ENCODE assay signal across 8 mouse cellular contexts in the genomic region with DNA sequence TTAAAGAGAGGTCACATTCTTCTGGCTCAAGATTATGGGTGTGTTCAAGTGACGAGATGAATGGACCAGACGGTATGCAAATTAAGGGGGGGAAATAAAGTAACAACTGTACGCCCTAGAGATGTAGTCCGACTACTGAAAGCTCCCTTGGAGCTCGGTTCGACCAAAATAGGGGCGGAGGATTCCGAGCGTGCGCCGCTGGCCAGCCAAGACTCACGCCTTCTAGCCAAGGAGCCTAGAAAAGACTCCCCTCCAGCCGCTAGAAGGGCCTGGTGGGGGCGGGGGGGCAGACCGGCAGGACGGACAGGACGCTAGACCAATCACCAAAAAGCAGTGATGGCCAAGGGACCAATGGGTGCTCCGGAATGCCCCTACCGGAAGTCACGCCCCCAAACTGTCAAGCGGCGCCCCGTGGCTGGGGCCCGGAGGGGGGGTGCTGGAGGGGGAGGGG. TPM values are rescaled to one million over a fixed set of nuclear protein-coding genes. Genes with fewer than 3 reads are reported as not detected.
DNase-seq lines count a peak whose midpoint lies in the region; ATAC-seq and TF ChIP-seq lines count a peak whose summit lies in the region.

A gene (plus strand): TSS at position 440 of the 451 bp plus-strand sequence.

- peak within 1 kb of the TSS; percentile 72 for H3K4me2 ChIP-seq in heart, embryonic 12.5 days
- peak within 1 kb of the TSS; percentile 57 for H3K4me2 ChIP-seq in kidney, postnatal 0 days (ENCODE audit: low read length)

- 0% methylated on average over 24 of the region's 24 CpGs for WGBS in heart, embryonic 12.5 days
- under 1% methylated on average over 24 of the region's 24 CpGs for WGBS in kidney, postnatal 0 days
- under 1% methylated on average over 24 of the region's 24 CpGs for WGBS in liver, adult 2 months

- peak; percentile 95 for DNase-seq in CD4-positive, CD25-positive, alpha-beta regulatory T cell, adult 2 months (ENCODE audit: low read depth, low spot score)
- DNase-seq in brain, embryonic 18.5 days (ENCODE audit: low read depth, low spot score): peak; percentile 82
- DNase-seq in kidney, postnatal 0 days (ENCODE audit: low spot score): peak; percentile 97
- peak; percentile 85 for DNase-seq in liver, adult 2 months (ENCODE audit: extremely low read depth, low read depth, low spot score)
- peak; percentile 94 to 97 for DNase-seq in spleen, postnatal 4 days (ENCODE audit: low spot score in 2 of 2)

- peaks cover 37% of the 10 kb centered on the region for H3K4me1 ChIP-seq in erythroblast, embryonic 14.5 days (ENCODE audit: control insufficient read depth)
- H3K4me1 ChIP-seq in heart, embryonic 12.5 days (replicated peaks): peaks cover 18% of the 10 kb centered on the region
- H3K4me1 ChIP-seq in kidney, postnatal 0 days (replicated peaks; ENCODE audit: insufficient read depth, low read length): peaks cover 14% of the 10 kb centered on the region
- peaks cover 7% of the 10 kb centered on the region for H3K4me1 ChIP-seq in liver, adult 2 months (ENCODE audit: control insufficient read depth, insufficient read depth, low read length)

- peaks cover 13% of the 10 kb centered on the region; the same call in 1 of the 2 replicates for H3K79me2 ChIP-seq in liver, adult 2 months (ENCODE audit: control insufficient read depth, insufficient read depth, low read length)

- no peaks in the 10 kb centered on the region for H3K27me3 ChIP-seq in erythroblast, embryonic 14.5 days (ENCODE audit: control insufficient read depth)
- no peaks in the 10 kb centered on the region for H3K27me3 ChIP-seq in heart, embryonic 12.5 days (replicated peaks)
- no peaks in the 10 kb centered on the region for H3K27me3 ChIP-seq in kidney, postnatal 0 days (ENCODE audit: insufficient read depth, low read length)
- H3K27me3 ChIP-seq in liver, adult 2 months (ENCODE audit: control insufficient read depth, insufficient read depth, low read length): no peaks in the 10 kb centered on the region

- H3K27ac ChIP-seq in heart, embryonic 12.5 days (ENCODE audit: poor library complexity, severe bottlenecking): peak within 1 kb of the TSS; percentile 96
- H3K27ac ChIP-seq in kidney, postnatal 0 days: peak within 1 kb of the TSS; percentile 98
- peak within 1 kb of the TSS; percentile 81 for H3K27ac ChIP-seq in liver, adult 2 months (replicated peaks; ENCODE audit: insufficient read depth, low read depth, low read length)

- TF ChIP-seq CTCF in kidney, postnatal 0 days (IDR thresholded peaks at IDR 0.05; ENCODE audit: low read depth): no peak
- no peak for TF ChIP-seq CTCF in liver, adult 2 months (IDR thresholded peaks at IDR 0.05; ENCODE audit: low read depth, low read length)

- ATAC-seq in heart, embryonic 12.5 days (ENCODE audit: insufficient number of reproducible peaks, low FRiP score): peak; percentile 99
- ATAC-seq in kidney, postnatal 0 days (replicated peaks; ENCODE audit: low FRiP score, low read depth): peak; percentile 96
- ATAC-seq in monocyte, adult 5-6 weeks (replicated peaks; ENCODE audit: insufficient number of reproducible peaks, low FRiP score, low TSS enrichment, poor library complexity, severe bottlenecking): peak; percentile 92

- no peak for TF ChIP-seq POLR2A in liver, adult 2 months (IDR thresholded peaks at IDR 0.05; ENCODE audit: extremely low read depth, insufficient read depth, low read length)

- peaks cover 43% of the 10 kb centered on the region for H3K36me3 ChIP-seq in erythroblast, embryonic 14.5 days (ENCODE audit: control insufficient read depth)
- peaks cover 23% of the 10 kb centered on the region for H3K36me3 ChIP-seq in heart, embryonic 12.5 days
- H3K36me3 ChIP-seq in kidney, postnatal 0 days (ENCODE audit: insufficient read depth, low read length): peaks cover 16% of the 10 kb centered on the region; the same call in 1 of the 2 replicates
- H3K36me3 ChIP-seq in liver, adult 2 months (ENCODE audit: control insufficient read depth, insufficient read depth, low read length): peaks cover 12% of the 10 kb centered on the region

- H3K9me3 ChIP-seq in erythroblast, embryonic 14.5 days (ENCODE audit: control insufficient read depth, low read length): no peaks in the 10 kb centered on the region
- no peaks in the 10 kb centered on the region for H3K9me3 ChIP-seq in heart, embryonic 12.5 days (replicated peaks)
- no peaks in the 10 kb centered on the region for H3K9me3 ChIP-seq in kidney, postnatal 0 days (replicated peaks; ENCODE audit: low read length)

- H3K9ac ChIP-seq in heart, embryonic 12.5 days: peak within 1 kb of the TSS; percentile 92
- peak within 1 kb of the TSS; percentile 95 for H3K9ac ChIP-seq in kidney, postnatal 0 days (ENCODE audit: low read depth, low read length)
- H3K9ac ChIP-seq in liver, adult 2 months (ENCODE audit: low read depth, low read length): peak within 1 kb of the TSS; percentile 94

- peak within 1 kb of the TSS; percentile 79 for H3K4me3 ChIP-seq in erythroblast, embryonic 14.5 days (replicated peaks)
- H3K4me3 ChIP-seq in heart, embryonic 12.5 days: peak within 1 kb of the TSS; percentile 91
- peak within 1 kb of the TSS; percentile 99 for H3K4me3 ChIP-seq in kidney, postnatal 0 days (replicated peaks; ENCODE audit: low read depth, low read length)
- H3K4me3 ChIP-seq in liver, adult 2 months (ENCODE audit: insufficient read depth, low read depth, low read length): peak within 1 kb of the TSS; percentile 95

RNA-seq across cellular contexts. Expression of the gene that starts here (rescaled TPM):
- polyA plus RNA-seq in erythroblast, embryonic 14.5 days (2012): 0.83 and 0.99 TPM in 2 replicates
- polyA plus RNA-seq in heart, embryonic 12.5 days (2016; fragmentation: Nextera tagmentation; extraction: Ambion mirVana): 35.7 and 36.2 TPM in 2 replicates
- 41.1 and 42.4 TPM in 2 replicates for polyA plus RNA-seq in kidney, postnatal 0 days (2015; fragmentation: Nextera tagmentation; extraction: Ambion mirVana)
- 6.9 and 9.3 TPM in 2 replicates for total RNA-seq in liver, adult 2 months (2014; rRNA removed)
- polyA plus RNA-seq in liver, adult 2 months (2012; rRNA removed): 19.3 and 21.6 TPM in 2 replicates
- total RNA-seq in monocyte, adult 5-6 weeks (2017): 7.0 to 8.1 TPM (median 7.1 TPM) in 3 replicates

Comparison
In these comparisons a context has a peak if more than half of its experiments do, and no peak if none do; other contexts are left out.
1. Peak in every context shown above with its lines: DNase-seq, ATAC-seq, H3K4me3 ChIP-seq and H3K27ac ChIP-seq.
2. RNA of the gene that starts here (polyA plus RNA-seq): 41.1 to 42.4 TPM in kidney, postnatal 0 days, 35.7 to 36.2 TPM in heart, embryonic 12.5 days and 19.3 to 21.6 TPM in liver, adult 2 months; 0.83 to 0.99 TPM in erythroblast, embryonic 14.5 days; every median in the first group is over 10 times any median in the second.